Mouse (Mus musculus): ENCODE data around the gene 1700025G04Rik. TPM values are rescaled to one million over a fixed set of nuclear protein-coding genes. Genes with fewer than 3 reads are reported as not detected.
"Not testable (repeated sequence)": the region's sequence is repeated elsewhere in the genome, so short reads cannot be mapped to it uniquely, and the experiment has no call there.

Gene 1700025G04Rik
- polyA plus RNA-seq, 1 experiment from 2014 or later = 24.4 TPM

- H3K9ac ChIP-seq (ENCODE audit: low read depth, low read length) = no peak overlapping the region
- no peaks in the 10 kb centered on the region for H3K36me3 ChIP-seq (ENCODE audit: control insufficient read depth, insufficient read depth, low read length)
- no peak for ATAC-seq (ENCODE audit: low FRiP score, low TSS enrichment)
- H3K9me3 ChIP-seq (ENCODE audit: control insufficient read depth, low read length) = no peaks in the 10 kb centered on the region; the same call in 1 of the 2 replicates
- H3K27me3 ChIP-seq (ENCODE audit: control insufficient read depth, insufficient read depth, low read length) = no peaks in the 10 kb centered on the region
- H3K4me3 ChIP-seq (ENCODE audit: low read length) = no peak overlapping the region
- H3K4me1 ChIP-seq (ENCODE audit: control insufficient read depth, insufficient read depth, low read length) = no peaks in the 10 kb centered on the region
- WGBS = 77% methylated on average over 7 of the region's 7 CpGs
- H3K4me2 ChIP-seq (replicated peaks; ENCODE audit: low read depth, low read length) = no peak overlapping the region
- no peak overlapping the region for H3K27ac ChIP-seq (ENCODE audit: low read depth, low read length)
These were observed 264.9 kb downstream of the 1700025G04Rik start for GRCm38 (mm10) chr1:151825065-151825464.

- Histone ChIP-seq H3K4me3 (ENCODE audit: low read length) (no peak overlapping the region), H3K9me3 (ENCODE audit: control insufficient read depth, low read length) (no peaks in the 10 kb centered on the region), H3K36me3 (ENCODE audit: control insufficient read depth, insufficient read depth, low read length) (peaks cover 19% of the 10 kb centered on the region), H3K4me2 (replicated peaks; ENCODE audit: low read depth, low read length) (no peak overlapping the region), H3K27me3 (ENCODE audit: control insufficient read depth, insufficient read depth, low read length) (no peaks in the 10 kb centered on the region), H3K9ac (ENCODE audit: low read depth, low read length) (no peak overlapping the region), H3K27ac (ENCODE audit: low read depth, low read length) (no peak overlapping the region), H3K4me1 (ENCODE audit: control insufficient read depth, insufficient read depth, low read length) (no peaks in the 10 kb centered on the region)
- WGBS = 40% methylated on average over 5 of the region's 5 CpGs
- no peak for ATAC-seq (ENCODE audit: low FRiP score, low TSS enrichment)
These were observed 269.5 kb downstream of the 1700025G04Rik start for GRCm38 (mm10) chr1:151820457-151820856.

- Histone ChIP-seq H3K27ac (ENCODE audit: low read depth, low read length) (no peak overlapping the region), H3K9me3 (ENCODE audit: control insufficient read depth, low read length) (no peaks in the 10 kb centered on the region), H3K4me1 (ENCODE audit: control insufficient read depth, insufficient read depth, low read length) (no peaks in the 10 kb centered on the region), H3K27me3 (ENCODE audit: control insufficient read depth, insufficient read depth, low read length) (no peaks in the 10 kb centered on the region), H3K4me3 (ENCODE audit: low read length) (no peak overlapping the region), H3K36me3 (ENCODE audit: control insufficient read depth, insufficient read depth, low read length) (peaks cover 23% of the 10 kb centered on the region), H3K4me2 (replicated peaks; ENCODE audit: low read depth, low read length) (no peak overlapping the region), H3K9ac (ENCODE audit: low read depth, low read length) (no peak overlapping the region)
- 87% methylated on average over 7 of the region's 7 CpGs for WGBS
- no peak for ATAC-seq (ENCODE audit: low FRiP score, low TSS enrichment)
These were observed 270.7 kb downstream of the 1700025G04Rik start for GRCm38 (mm10) chr1:151819190-151819589.

GRCm38 (mm10) chr1:151816051-151816450 lies 273.9 kb downstream of the 1700025G04Rik start:
- H3K9me3 ChIP-seq (ENCODE audit: control insufficient read depth, low read length) = no peaks in the 10 kb centered on the region
- peaks cover 30% of the 10 kb centered on the region for H3K36me3 ChIP-seq (ENCODE audit: control insufficient read depth, insufficient read depth, low read length)
- 92% methylated on average over 3 of the region's 3 CpGs for WGBS
- H3K27ac ChIP-seq (ENCODE audit: low read depth, low read length) = no peak overlapping the region
- no peak overlapping the region for H3K4me3 ChIP-seq (ENCODE audit: low read length)
- H3K4me2 ChIP-seq (replicated peaks; ENCODE audit: low read depth, low read length) = no peak overlapping the region
- no peaks in the 10 kb centered on the region for H3K27me3 ChIP-seq (ENCODE audit: control insufficient read depth, insufficient read depth, low read length)
- no peak for ATAC-seq (ENCODE audit: low FRiP score, low TSS enrichment)
- no peak overlapping the region for H3K9ac ChIP-seq (ENCODE audit: low read depth, low read length)
- no peaks in the 10 kb centered on the region for H3K4me1 ChIP-seq (ENCODE audit: control insufficient read depth, insufficient read depth, low read length)

GRCm38 (mm10) chr1:151812004-151812712 lies 277.8 kb downstream of the 1700025G04Rik start:
- H3K27me3 ChIP-seq (ENCODE audit: control insufficient read depth, insufficient read depth, low read length) = no peaks in the 10 kb centered on the region
- H3K36me3 ChIP-seq (ENCODE audit: control insufficient read depth, insufficient read depth, low read length) = peaks cover 24% of the 10 kb centered on the region

GRCm38 (mm10) chr1:151811456-151811855 lies 278.5 kb downstream of the 1700025G04Rik start:
- H3K4me2 ChIP-seq (replicated peaks; ENCODE audit: low read depth, low read length) = no peak overlapping the region
- H3K36me3 ChIP-seq (ENCODE audit: control insufficient read depth, insufficient read depth, low read length) = peaks cover 27% of the 10 kb centered on the region; the same call in 1 of the 2 replicates
- H3K4me1 ChIP-seq (ENCODE audit: control insufficient read depth, insufficient read depth, low read length) = no peaks in the 10 kb centered on the region
- H3K4me3 ChIP-seq (ENCODE audit: low read length) = no peak overlapping the region
- WGBS = 92% methylated on average over 16 of the region's 16 CpGs
- H3K9me3 ChIP-seq (ENCODE audit: control insufficient read depth, low read length) = no peaks in the 10 kb centered on the region
- H3K27ac ChIP-seq (ENCODE audit: low read depth, low read length) = no peak overlapping the region
- no peak overlapping the region for H3K9ac ChIP-seq (ENCODE audit: low read depth, low read length)
- no peaks in the 10 kb centered on the region for H3K27me3 ChIP-seq (ENCODE audit: control insufficient read depth, insufficient read depth, low read length)
- no peak for ATAC-seq (ENCODE audit: low FRiP score, low TSS enrichment)

More at GRCm38 (mm10) chr1:151812004-151812712, 277.8 kb downstream of the 1700025G04Rik start:
- WGBS = 93% methylated on average over 13 of the region's 13 CpGs
- Histone ChIP-seq H3K9me3 (ENCODE audit: control insufficient read depth, low read length) (no peaks in the 10 kb centered on the region), H3K4me1 (ENCODE audit: control insufficient read depth, insufficient read depth, low read length) (no peaks in the 10 kb centered on the region), H3K4me3 (ENCODE audit: low read length) (no peak overlapping the region), H3K4me2 (replicated peaks; ENCODE audit: low read depth, low read length) (no peak overlapping the region), H3K9ac (ENCODE audit: low read depth, low read length) (no peak overlapping the region), H3K27ac (ENCODE audit: low read depth, low read length) (no peak overlapping the region)
- ATAC-seq (ENCODE audit: low FRiP score, low TSS enrichment) = no peak

- 79% methylated on average over 7 of the region's 7 CpGs for WGBS
- Histone ChIP-seq H3K27me3 (ENCODE audit: control insufficient read depth, insufficient read depth, low read length) (no peaks in the 10 kb centered on the region), H3K36me3 (ENCODE audit: control insufficient read depth, insufficient read depth, low read length) (peaks cover 30% of the 10 kb centered on the region; the same call in 1 of the 2 replicates), H3K4me2 (replicated peaks; ENCODE audit: low read depth, low read length) (no peak overlapping the region), H3K27ac (ENCODE audit: low read depth, low read length) (no peak overlapping the region), H3K4me3 (ENCODE audit: low read length) (no peak overlapping the region), H3K9ac (ENCODE audit: low read depth, low read length) (no peak overlapping the region), H3K9me3 (ENCODE audit: control insufficient read depth, low read length) (no peaks in the 10 kb centered on the region), H3K4me1 (ENCODE audit: control insufficient read depth, insufficient read depth, low read length) (no peaks in the 10 kb centered on the region)
- no peak for ATAC-seq (ENCODE audit: low FRiP score, low TSS enrichment)
These were observed 279.1 kb downstream of the 1700025G04Rik start for GRCm38 (mm10) chr1:151810628-151811421.

- no peak overlapping the region for H3K9ac ChIP-seq (ENCODE audit: low read depth, low read length)
- peaks cover 35% of the 10 kb centered on the region for H3K36me3 ChIP-seq (ENCODE audit: control insufficient read depth, insufficient read depth, low read length)
- H3K27ac ChIP-seq (ENCODE audit: low read depth, low read length) = no peak overlapping the region
- no peaks in the 10 kb centered on the region for H3K9me3 ChIP-seq (ENCODE audit: control insufficient read depth, low read length)
- no peak for ATAC-seq (ENCODE audit: low FRiP score, low TSS enrichment)
- WGBS = 90% methylated on average over 5 of the region's 5 CpGs
- no peaks in the 10 kb centered on the region for H3K4me1 ChIP-seq (ENCODE audit: control insufficient read depth, insufficient read depth, low read length)
- no peak overlapping the region for H3K4me3 ChIP-seq (ENCODE audit: low read length)
- H3K27me3 ChIP-seq (ENCODE audit: control insufficient read depth, insufficient read depth, low read length) = no peaks in the 10 kb centered on the region
- no peak overlapping the region for H3K4me2 ChIP-seq (replicated peaks; ENCODE audit: low read depth, low read length)
These were observed 282.6 kb downstream of the 1700025G04Rik start for GRCm38 (mm10) chr1:151807286-151807685.

- H3K9ac ChIP-seq (ENCODE audit: low read depth, low read length); H3K4me2 ChIP-seq (replicated peaks; ENCODE audit: low read depth, low read length); ATAC-seq (ENCODE audit: low FRiP score, low TSS enrichment); H3K27ac ChIP-seq (ENCODE audit: low read depth, low read length); H3K4me3 ChIP-seq (ENCODE audit: low read length); H3K9me3 ChIP-seq (ENCODE audit: control insufficient read depth, low read length); H3K27me3 ChIP-seq (ENCODE audit: control insufficient read depth, insufficient read depth, low read length); H3K4me1 ChIP-seq (ENCODE audit: control insufficient read depth, insufficient read depth, low read length): not testable (repeated sequence)
- peaks cover 34% of the 10 kb centered on the region for H3K36me3 ChIP-seq (ENCODE audit: control insufficient read depth, insufficient read depth, low read length)
- WGBS = 84% methylated on average over 3 of the region's 3 CpGs
These were observed 287.1 kb downstream of the 1700025G04Rik start for GRCm38 (mm10) chr1:151802795-151803194.

Data from kidney, embryonic 14.5 days (tissue).